Mouse (Mus musculus): ENCODE measurements around the gene Rab12. TPM values are rescaled to one million over a fixed set of nuclear protein-coding genes. Genes with fewer than 3 reads are reported as not detected.

Gene Rab12
- polyA plus RNA-seq, 1 experiment from 2014 or later, result 70.8 TPM

- ATAC-seq, result no peak
- 39% methylated on average over 10 of the region's 10 CpGs for WGBS
- TF ChIP-seq EP300 (IDR thresholded peaks at IDR 0.05) (no peak), CTCF (IDR thresholded peaks at IDR 0.05) (peak; percentile 99)
These were observed 29.4 kb downstream of the Rab12 start for GRCm38 (mm10) chr17:66490022-66490601.

GRCm38 (mm10) chr17:66486576-66486975 is 33.0 kb downstream of the Rab12 start:
- Histone ChIP-seq H3K27ac (ENCODE audit: low read length) (no peak overlapping the region), H3K9me3 (ENCODE audit: low read length) (no peaks in the 10 kb centered on the region), H3K4me3 (ENCODE audit: low read depth, low read length) (no peak overlapping the region), H3K4me1 (ENCODE audit: insufficient read depth, low read depth, low read length) (no peaks in the 10 kb centered on the region), H3K4me2 (replicated peaks; ENCODE audit: low read depth, low read length) (no peak overlapping the region), H3K36me3 (ENCODE audit: insufficient read depth, low read length) (no peaks in the 10 kb centered on the region), H3K9ac (replicated peaks; ENCODE audit: low read depth) (no peak overlapping the region), H3K27me3 (replicated peaks; ENCODE audit: insufficient read depth, low read length) (no peaks in the 10 kb centered on the region)
- TF ChIP-seq CTCF (IDR thresholded peaks at IDR 0.05), result no peak
- TF ChIP-seq EP300 (IDR thresholded peaks at IDR 0.05), result no peak
- ATAC-seq (no peak), DNase-seq (ENCODE audit: low spot score) (no peak)
- WGBS, result 91% methylated on average over 6 of the region's 6 CpGs

More at GRCm38 (mm10) chr17:66490022-66490601, 29.4 kb downstream of the Rab12 start:
- no peak overlapping the region for H3K4me3 ChIP-seq (ENCODE audit: low read depth, low read length)
- no peak overlapping the region for H3K4me2 ChIP-seq (replicated peaks; ENCODE audit: low read depth, low read length)
- peak; percentile 71 for DNase-seq (ENCODE audit: low spot score)
- H3K9me3 ChIP-seq (ENCODE audit: low read length), result no peaks in the 10 kb centered on the region
- H3K4me1 ChIP-seq (ENCODE audit: insufficient read depth, low read depth, low read length), result no peaks in the 10 kb centered on the region
- no peak overlapping the region for H3K27ac ChIP-seq (ENCODE audit: low read length)
- no peaks in the 10 kb centered on the region for H3K27me3 ChIP-seq (replicated peaks; ENCODE audit: insufficient read depth, low read length)
- peaks cover 3% of the 10 kb centered on the region; the same call in 1 of the 2 replicates for H3K36me3 ChIP-seq (ENCODE audit: insufficient read depth, low read length)
- no peak overlapping the region for H3K9ac ChIP-seq (replicated peaks; ENCODE audit: low read depth)

DNA sequence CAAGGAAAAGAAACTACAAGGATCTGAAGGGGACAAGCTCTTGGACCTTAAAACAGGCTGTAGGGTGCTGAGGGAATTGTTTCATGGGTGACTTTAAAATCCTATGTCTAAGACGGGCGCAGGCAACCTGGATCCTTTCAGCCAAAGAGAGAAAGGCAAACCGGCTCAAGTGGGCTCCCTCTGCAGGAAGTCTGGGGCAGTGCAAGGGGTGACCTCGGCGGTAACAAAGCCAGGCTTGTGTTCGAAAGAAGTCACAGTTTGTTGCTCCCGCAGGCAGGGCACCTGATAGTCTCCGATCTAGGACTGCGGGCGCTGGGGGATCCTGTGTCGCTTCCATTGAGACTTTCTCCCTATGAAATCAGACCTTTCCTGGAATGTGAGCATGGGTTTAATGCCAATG is 33.8 kb downstream of the Rab12 start:
- Histone ChIP-seq H3K9me3 (ENCODE audit: low read length) (no peaks in the 10 kb centered on the region), H3K9ac (replicated peaks; ENCODE audit: low read depth) (no peak overlapping the region), H3K27me3 (replicated peaks; ENCODE audit: insufficient read depth, low read length) (no peaks in the 10 kb centered on the region), H3K27ac (ENCODE audit: low read length) (no peak overlapping the region), H3K4me3 (ENCODE audit: low read depth, low read length) (no peak overlapping the region), H3K36me3 (ENCODE audit: insufficient read depth, low read length) (no peaks in the 10 kb centered on the region), H3K4me1 (ENCODE audit: insufficient read depth, low read depth, low read length) (no peaks in the 10 kb centered on the region), H3K4me2 (replicated peaks; ENCODE audit: low read depth, low read length) (no peak overlapping the region)
- 7% methylated on average over 11 of the region's 11 CpGs for WGBS
- TF ChIP-seq CTCF (IDR thresholded peaks at IDR 0.05) (peak; percentile 88), EP300 (IDR thresholded peaks at IDR 0.05) (no peak)
- DNase-seq (ENCODE audit: low spot score) (peak; percentile 64), ATAC-seq (no peak)

DNA sequence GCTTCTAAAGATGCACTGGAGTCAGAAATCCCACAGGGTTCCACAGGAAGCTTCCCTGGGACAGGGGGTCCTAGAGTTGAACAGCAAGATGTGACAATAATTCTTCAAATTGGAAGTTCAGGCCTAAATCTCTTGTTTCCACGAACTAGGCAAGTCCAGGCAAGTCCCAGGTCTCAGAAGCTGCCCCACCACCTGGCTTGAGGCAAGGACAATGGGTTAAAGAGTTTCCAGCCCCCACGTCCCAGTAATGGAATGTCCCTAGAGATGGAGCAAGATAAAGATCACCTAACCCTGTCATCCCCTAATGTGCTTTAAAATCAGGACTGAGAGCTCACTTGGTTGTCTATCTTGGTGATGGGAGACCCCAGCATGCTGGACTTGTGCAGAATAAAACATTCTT is 34.6 kb downstream of the Rab12 start:
- no peak for TF ChIP-seq CTCF (IDR thresholded peaks at IDR 0.05)
- no peak for TF ChIP-seq EP300 (IDR thresholded peaks at IDR 0.05)
- 47% methylated on average over 2 of the region's 2 CpGs for WGBS
- no peak overlapping the region for H3K4me2 ChIP-seq (replicated peaks; ENCODE audit: low read depth, low read length)
- DNase-seq (ENCODE audit: low spot score) (no peak), ATAC-seq (no peak)
- H3K9ac ChIP-seq (replicated peaks; ENCODE audit: low read depth), result no peak overlapping the region
- no peak overlapping the region for H3K27ac ChIP-seq (ENCODE audit: low read length)
- no peaks in the 10 kb centered on the region for H3K9me3 ChIP-seq (ENCODE audit: low read length)
- no peaks in the 10 kb centered on the region for H3K36me3 ChIP-seq (ENCODE audit: insufficient read depth, low read length)
- no peaks in the 10 kb centered on the region for H3K27me3 ChIP-seq (replicated peaks; ENCODE audit: insufficient read depth, low read length)
- H3K4me3 ChIP-seq (ENCODE audit: low read depth, low read length), result no peak overlapping the region
- H3K4me1 ChIP-seq (ENCODE audit: insufficient read depth, low read depth, low read length), result peaks cover 2% of the 10 kb centered on the region; the same call in 1 of the 2 replicates

- ATAC-seq (peak; percentile 97), DNase-seq (ENCODE audit: low spot score) (peak; percentile 86)
- WGBS, result 69% methylated on average over 9 of the region's 9 CpGs
- Histone ChIP-seq H3K27ac (ENCODE audit: low read length) (no peak overlapping the region), H3K9ac (replicated peaks; ENCODE audit: low read depth) (no peak overlapping the region), H3K9me3 (ENCODE audit: low read length) (no peaks in the 10 kb centered on the region), H3K36me3 (ENCODE audit: insufficient read depth, low read length) (no peaks in the 10 kb centered on the region), H3K4me3 (ENCODE audit: low read depth, low read length) (no peak overlapping the region), H3K27me3 (replicated peaks; ENCODE audit: insufficient read depth, low read length) (no peaks in the 10 kb centered on the region), H3K4me2 (replicated peaks; ENCODE audit: low read depth, low read length) (no peak overlapping the region), H3K4me1 (ENCODE audit: insufficient read depth, low read depth, low read length) (peaks cover 2% of the 10 kb centered on the region; the same call in 1 of the 2 replicates)
- TF ChIP-seq EP300 (IDR thresholded peaks at IDR 0.05), result peak; percentile 32; the same call in 1 of the 2 replicates
- no peak for TF ChIP-seq CTCF (IDR thresholded peaks at IDR 0.05)
These were observed 35.7 kb downstream of the Rab12 start for GRCm38 (mm10) chr17:66483651-66484454.

DNA sequence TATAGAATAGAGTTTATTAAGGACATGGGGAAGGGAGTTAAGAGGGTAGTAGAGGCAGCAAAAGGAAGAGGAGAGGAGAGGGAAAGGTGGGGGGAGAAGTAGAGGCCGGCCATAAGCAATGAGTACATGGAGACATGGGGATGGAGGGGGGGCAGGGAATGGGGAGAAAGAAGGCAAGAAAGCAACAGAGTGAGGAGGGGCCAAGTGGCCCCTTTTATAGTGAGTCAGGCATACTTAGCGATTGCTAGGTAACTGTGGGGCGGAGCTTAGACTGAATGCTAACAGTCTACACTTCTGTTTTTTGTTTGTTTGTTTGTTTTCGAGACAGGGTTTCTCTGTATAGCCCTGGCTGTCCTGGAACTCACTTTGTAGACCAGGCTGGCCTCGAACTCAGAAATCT is 38.2 kb downstream of the Rab12 start:
- 78% methylated on average over 4 of the region's 5 CpGs for WGBS
- Histone ChIP-seq H3K4me1 (ENCODE audit: insufficient read depth, low read depth, low read length) (peaks cover 2% of the 10 kb centered on the region; the same call in 1 of the 2 replicates), H3K27me3 (replicated peaks; ENCODE audit: insufficient read depth, low read length) (no peaks in the 10 kb centered on the region), H3K9me3 (ENCODE audit: low read length) (no peaks in the 10 kb centered on the region), H3K27ac (ENCODE audit: low read length) (no peak overlapping the region), H3K9ac (replicated peaks; ENCODE audit: low read depth) (no peak overlapping the region), H3K36me3 (ENCODE audit: insufficient read depth, low read length) (no peaks in the 10 kb centered on the region), H3K4me2 (replicated peaks; ENCODE audit: low read depth, low read length) (no peak overlapping the region), H3K4me3 (ENCODE audit: low read depth, low read length) (no peak overlapping the region)
- no peak for ATAC-seq
- no peak for TF ChIP-seq EP300 (IDR thresholded peaks at IDR 0.05)
- no peak for TF ChIP-seq CTCF (IDR thresholded peaks at IDR 0.05)
- DNase-seq (ENCODE audit: low spot score), result no peak

Data from lung, postnatal 0 days (tissue).